Mouse (Mus musculus): Measurements from ENCODE around the gene Srrm4. TPM values are rescaled to one million over a fixed set of nuclear protein-coding genes. Genes with fewer than 3 reads are reported as not detected.

The Srrm4 gene
- total RNA-seq, 2 experiments from 2014 or later: 30.5 to 33.6 TPM

DNA sequence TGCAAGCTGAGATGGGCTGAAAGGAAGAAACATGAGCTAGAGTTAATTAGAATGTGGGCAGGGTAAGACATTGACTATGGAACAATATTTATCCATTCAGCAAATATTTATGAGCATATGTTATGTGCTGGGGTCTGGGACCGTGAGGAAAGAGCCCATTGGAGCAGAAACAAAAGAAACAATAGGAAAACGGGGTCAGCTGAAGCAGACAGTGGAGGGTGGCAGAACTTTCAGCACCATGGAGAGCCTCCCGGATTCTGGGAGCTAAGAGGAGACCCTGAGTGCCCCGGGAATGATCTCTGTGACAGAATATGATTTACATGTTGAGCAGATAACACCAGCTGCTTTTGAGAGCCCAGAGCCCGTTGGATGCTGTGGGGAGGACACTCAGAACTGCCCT, 37.7 kb downstream of the Srrm4 start:
- no peak for DNase-seq (ENCODE audit: low spot score in 2 of 2)

- no peak for DNase-seq (ENCODE audit: low spot score in 2 of 2)
These were observed 38.5 kb downstream of the Srrm4 start for GRCm38 (mm10) chr5:116553106-116553505.

DNA sequence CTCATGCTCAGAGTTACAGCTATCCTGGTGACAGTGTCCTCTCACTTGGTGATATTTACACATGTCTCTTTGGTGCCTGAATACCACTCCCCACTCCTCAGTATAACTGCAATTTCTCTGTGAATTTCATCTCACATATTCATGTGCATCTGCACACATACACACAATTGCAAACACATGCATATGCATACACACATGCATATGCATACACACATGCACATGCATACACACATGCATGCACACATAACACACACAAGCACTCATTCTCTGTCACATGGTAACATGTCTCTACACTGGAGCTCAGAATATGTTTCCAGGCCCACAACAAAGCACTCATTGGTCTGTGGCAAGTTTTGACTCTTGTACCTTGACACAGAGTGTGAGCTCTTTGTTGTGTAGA, 39.0 kb downstream of the Srrm4 start:
- DNase-seq (ENCODE audit: low spot score in 2 of 2): no peak

DNA sequence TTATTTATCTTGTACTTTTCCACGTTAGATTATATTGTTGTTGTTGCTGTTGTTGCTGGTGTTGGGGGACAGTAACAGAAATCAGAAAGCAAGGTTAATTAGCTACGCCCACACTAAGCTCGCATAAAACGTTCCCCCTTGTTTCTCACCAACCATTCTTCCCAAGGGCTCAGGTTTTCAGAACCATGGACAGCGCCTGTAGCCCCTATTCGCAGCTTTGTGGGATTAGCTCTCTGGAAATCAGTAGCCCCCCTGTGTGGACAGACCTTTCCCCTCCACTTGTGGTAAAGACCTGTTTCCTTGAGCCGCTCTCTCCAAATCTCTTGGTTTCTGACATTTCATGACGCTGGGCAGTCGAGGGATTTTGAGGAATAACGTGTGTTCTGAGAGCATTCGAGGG, 45.9 kb downstream of the Srrm4 start:
- no peak for DNase-seq (ENCODE audit: low spot score in 2 of 2)

- DNase-seq (ENCODE audit: low spot score in 2 of 2): no peak
These were observed 49.3 kb downstream of the Srrm4 start for GRCm38 (mm10) chr5:116542317-116542716.

- DNase-seq (ENCODE audit: low spot score in 2 of 2): no peak
These were observed 50.5 kb downstream of the Srrm4 start for GRCm38 (mm10) chr5:116541128-116541527.

GRCm38 (mm10) chr5:116539360-116539759, 52.3 kb downstream of the Srrm4 start:
- no peak for DNase-seq (ENCODE audit: low spot score in 2 of 2)

GRCm38 (mm10) chr5:116538491-116538890, 53.1 kb downstream of the Srrm4 start:
- DNase-seq (ENCODE audit: low spot score in 2 of 2): no peak

GRCm38 (mm10) chr5:116526324-116526723, 65.3 kb downstream of the Srrm4 start:
- peak; percentile 41 to 77 for DNase-seq (ENCODE audit: low spot score in 2 of 2)

DNA sequence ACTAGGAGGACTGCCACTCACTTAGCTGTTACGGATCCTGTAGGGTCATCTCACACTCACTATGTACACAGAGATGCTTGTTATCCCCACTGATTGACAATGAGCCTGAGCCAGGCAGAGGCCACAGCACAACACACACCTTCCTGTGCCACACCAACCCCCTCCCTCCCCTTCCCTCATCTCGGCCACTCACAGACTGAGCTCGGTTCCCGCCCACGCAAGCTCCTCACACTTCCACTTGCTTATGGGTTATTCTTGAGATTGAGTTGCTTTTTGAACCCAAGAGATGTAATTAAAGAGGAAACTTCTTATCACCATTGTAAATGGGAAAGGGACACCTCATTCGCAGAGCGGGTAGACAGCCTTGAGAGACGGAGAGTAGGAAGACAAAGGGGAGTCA, 66.3 kb downstream of the Srrm4 start:
- no peak for DNase-seq (ENCODE audit: low spot score in 2 of 2)

GRCm38 (mm10) chr5:116523553-116523952, 68.1 kb downstream of the Srrm4 start:
- no peak for DNase-seq (ENCODE audit: low spot score in 2 of 2)

GRCm38 (mm10) chr5:116523079-116523478, 68.5 kb downstream of the Srrm4 start:
- no peak for DNase-seq (ENCODE audit: low spot score in 2 of 2)

DNA sequence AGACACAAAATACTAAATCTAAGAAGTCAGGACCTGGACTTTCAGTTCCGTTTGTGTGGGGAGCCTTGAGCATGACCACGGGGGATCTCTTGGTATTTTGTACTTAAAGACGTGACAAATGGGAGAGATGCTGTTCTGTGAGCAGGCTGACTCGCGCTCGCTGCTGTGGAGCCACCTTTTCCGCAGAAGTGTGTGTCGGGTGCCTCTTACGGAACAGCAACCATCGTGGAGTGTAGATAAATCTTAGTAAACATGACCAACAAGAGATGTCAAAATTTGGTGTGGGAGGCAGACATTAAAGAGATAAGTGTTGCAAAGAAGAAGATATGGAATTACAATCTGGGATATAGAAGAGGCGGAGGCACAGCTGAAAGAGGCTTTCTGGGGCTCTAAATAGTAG, 69.3 kb downstream of the Srrm4 start:
- DNase-seq (ENCODE audit: low spot score in 2 of 2): no peak

DNA sequence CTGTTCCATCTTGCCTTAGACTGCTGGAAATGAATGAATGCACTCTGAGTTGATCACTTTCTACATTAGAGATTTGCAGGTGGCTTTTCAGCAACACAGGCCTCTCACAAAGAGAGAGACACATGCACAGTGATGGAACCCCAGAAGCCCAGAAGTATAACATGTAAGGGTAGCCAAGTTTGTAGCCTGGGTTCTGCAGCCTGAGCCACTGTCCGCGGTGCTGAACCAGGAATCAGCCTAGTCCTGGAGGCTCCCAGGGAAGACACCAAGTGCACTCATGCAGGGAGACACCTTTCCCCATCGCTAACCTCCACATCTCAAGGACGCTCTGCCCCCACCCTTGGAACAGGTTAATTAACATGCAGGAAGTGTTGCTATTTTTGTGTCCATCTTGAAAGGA, 73.6 kb downstream of the Srrm4 start:
- no peak for DNase-seq (ENCODE audit: low spot score in 2 of 2)

- no peak for DNase-seq (ENCODE audit: low spot score in 2 of 2)
These were observed 79.5 kb downstream of the Srrm4 start for GRCm38 (mm10) chr5:116512135-116512534.

DNA sequence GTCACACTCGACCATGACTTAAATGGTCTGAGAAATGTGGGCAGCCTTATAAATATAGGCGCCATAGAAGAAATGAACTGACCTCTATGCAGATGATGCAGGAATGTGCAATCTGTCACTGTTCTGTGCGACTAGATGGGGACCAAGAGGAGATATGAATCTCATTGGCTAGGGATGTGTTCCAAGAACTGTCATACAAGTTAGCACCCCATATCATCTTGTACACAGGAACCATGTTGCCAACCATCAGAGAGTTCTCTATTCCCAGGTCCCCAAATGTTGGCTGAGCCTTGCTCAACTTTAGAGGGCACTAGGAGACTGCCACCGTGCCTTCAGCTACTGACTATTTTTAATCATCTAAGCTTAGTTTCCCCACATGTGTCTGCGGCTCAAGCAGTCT, 81.4 kb downstream of the Srrm4 start:
- DNase-seq (ENCODE audit: low spot score in 2 of 2): no peak

DNA sequence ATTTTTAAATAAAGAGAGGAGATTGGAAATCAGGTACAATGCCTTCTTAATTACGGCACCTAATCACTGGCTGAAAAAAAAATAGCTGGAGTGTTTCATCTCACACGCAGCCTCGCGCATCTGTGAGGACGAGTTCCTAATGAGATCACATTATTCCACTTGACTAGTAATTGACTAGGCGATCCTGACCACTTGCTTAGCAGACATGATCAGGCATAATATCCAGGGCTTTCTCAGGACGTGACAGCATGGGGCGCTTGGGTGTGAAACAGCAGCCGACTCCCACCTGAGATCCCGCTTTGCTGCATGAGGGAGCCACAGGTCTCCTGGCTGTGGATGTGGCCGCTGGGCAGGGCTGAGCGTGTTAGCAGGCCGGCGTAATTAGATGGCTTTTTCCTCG, 90.3 kb downstream of the Srrm4 start:
- DNase-seq (ENCODE audit: low spot score in 2 of 2): no peak

- DNase-seq (ENCODE audit: low spot score in 2 of 2): peak; percentile 49 to 84
These were observed 92.6 kb downstream of the Srrm4 start for GRCm38 (mm10) chr5:116498880-116499640.

- no peak for DNase-seq (ENCODE audit: low spot score in 2 of 2)
These were observed 93.8 kb downstream of the Srrm4 start for GRCm38 (mm10) chr5:116497866-116498265.

DNA sequence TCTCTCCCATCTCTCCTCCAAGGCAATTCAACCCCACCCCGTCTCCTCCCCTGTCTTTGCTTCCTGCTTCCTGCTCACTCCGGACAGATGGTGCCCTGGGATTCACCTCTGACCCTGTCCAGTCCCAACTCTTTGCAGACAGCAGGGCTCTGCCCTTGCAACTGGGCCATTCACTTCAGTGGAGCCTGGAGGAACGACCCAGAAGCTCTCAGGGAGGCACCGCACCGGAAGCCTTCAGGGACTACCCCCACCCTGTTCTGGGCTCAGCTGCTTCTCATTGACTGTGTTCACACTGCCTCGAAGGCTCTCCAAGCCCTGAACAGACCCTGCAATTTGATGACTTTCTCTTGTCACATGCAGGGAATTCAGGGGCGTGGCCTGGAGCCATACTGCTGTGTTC, 94.4 kb downstream of the Srrm4 start:
- no peak for DNase-seq (ENCODE audit: low spot score in 2 of 2)

- DNase-seq (ENCODE audit: low spot score in 2 of 2): no peak
These were observed 94.9 kb downstream of the Srrm4 start for GRCm38 (mm10) chr5:116496717-116497116.

DNA sequence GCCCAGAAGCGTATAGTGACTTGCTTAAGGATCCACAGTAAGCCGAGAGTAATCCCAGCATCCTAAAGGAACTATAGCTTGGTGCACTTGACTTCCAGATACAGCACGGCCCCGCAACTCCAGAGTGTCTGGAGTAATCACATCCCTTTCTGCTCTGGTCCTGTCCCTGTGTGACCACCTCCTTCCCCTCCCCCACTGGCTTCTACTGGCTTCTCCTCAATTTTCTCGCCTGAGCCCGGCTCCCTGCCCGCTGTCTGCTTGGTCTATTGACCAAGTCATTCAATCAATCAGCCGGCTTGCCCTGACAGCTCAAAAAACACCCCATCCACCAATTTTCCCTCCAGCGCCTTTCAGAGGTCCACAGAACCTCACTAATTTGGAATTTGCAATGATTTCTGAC, 96.2 kb downstream of the Srrm4 start:
- no peak for DNase-seq (ENCODE audit: low spot score in 2 of 2)

DNA sequence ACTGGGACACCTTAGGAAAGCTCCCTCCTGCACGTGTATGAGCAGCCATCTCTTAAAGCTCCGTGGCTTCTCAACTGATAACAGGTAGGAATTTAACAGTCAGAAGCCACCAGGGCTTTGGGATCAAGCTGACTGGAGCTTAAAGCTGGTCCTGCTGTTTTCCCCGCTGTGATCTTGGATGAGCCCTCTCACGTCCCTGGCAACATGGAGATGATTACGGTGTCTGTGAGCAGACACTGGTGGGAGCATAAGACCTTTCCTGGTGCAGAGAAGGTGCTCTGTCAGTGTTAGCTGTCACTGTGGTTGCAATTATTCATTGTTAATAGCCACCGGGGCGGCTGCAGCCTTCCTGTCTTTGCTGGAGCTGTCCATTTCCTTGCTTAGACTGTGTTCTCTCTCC, 97.2 kb downstream of the Srrm4 start:
- DNase-seq (ENCODE audit: low spot score in 2 of 2): no peak

Measured in layer of hippocampus, postnatal 14 days (tissue).